Mouse (Mus musculus) testis, adult 2 months (tissue): Measurements from ENCODE around the gene Cbfb. TPM values are rescaled to one million over a fixed set of nuclear protein-coding genes. Genes with fewer than 3 reads are reported as not detected.
"Not testable (repeated sequence)": the region's sequence is repeated elsewhere in the genome, so short reads cannot be mapped to it uniquely, and the experiment has no call there.

Source experiments
- H3K27ac ChIP-seq: fragments of 200-500 bp; 2 replicates; pipeline ENCODE4 v1.5.1; 2012; ENCODE audit warnings: low read depth, low read length; ENCODE audit not compliant: control insufficient read depth, insufficient read depth
- H3K27me3 ChIP-seq: fragments of 200-500 bp; 2 replicates; pipeline ENCODE4 v1.6.1; 2012; ENCODE audit warnings: mild to moderate bottlenecking, low read length, moderate library complexity; ENCODE audit not compliant: control insufficient read depth, insufficient read depth
- H3K36me3 ChIP-seq: fragments of 200-500 bp; 2 replicates; pipeline ENCODE4 v1.6.1; 2012; ENCODE audit warnings: mild to moderate bottlenecking, low read length; ENCODE audit not compliant: control insufficient read depth, insufficient read depth
- H3K4me1 ChIP-seq: fragments of 200-500 bp; 2 replicates; pipeline ENCODE4 v1.6.1; 2012; ENCODE audit warnings: low read length; ENCODE audit not compliant: control insufficient read depth, insufficient read depth
- H3K4me3 ChIP-seq: fragments of 200-500 bp; 2 replicates; pipeline ENCODE4 v1.5.1; 2012; ENCODE audit warnings: low read depth, mild to moderate bottlenecking, low read length, moderate library complexity, mixed read lengths; ENCODE audit not compliant: control insufficient read depth
- CTCF ChIP-seq: fragments of 200-500 bp; IDR thresholded peaks from 2 replicates; pipeline ENCODE4 v1.5.1; 2012; ENCODE audit warnings: low read depth, mild to moderate bottlenecking, inconsistent platforms, low read length, moderate library complexity; ENCODE audit not compliant: control insufficient read depth, insufficient read depth, insufficient replicate concordance
- POLR2A ChIP-seq: fragments of 200-500 bp; IDR thresholded peaks from 2 replicates; pipeline ENCODE4 v1.6.1; 2012; ENCODE audit warnings: low read depth, mild to moderate bottlenecking, inconsistent platforms, low read length, moderate library complexity; ENCODE audit not compliant: control insufficient read depth
- polyA plus RNA-seq: library from polyadenylated mRNA; depleted of rRNA; stranded (reverse); fragments of >200 nt; gene quantifications from 2 replicates; pipeline ENCODE4 v1.2.3, GENCODE M21; 2012

The Cbfb gene
- polyA plus RNA-seq, 1 experiment: 7.0 TPM

DNA sequence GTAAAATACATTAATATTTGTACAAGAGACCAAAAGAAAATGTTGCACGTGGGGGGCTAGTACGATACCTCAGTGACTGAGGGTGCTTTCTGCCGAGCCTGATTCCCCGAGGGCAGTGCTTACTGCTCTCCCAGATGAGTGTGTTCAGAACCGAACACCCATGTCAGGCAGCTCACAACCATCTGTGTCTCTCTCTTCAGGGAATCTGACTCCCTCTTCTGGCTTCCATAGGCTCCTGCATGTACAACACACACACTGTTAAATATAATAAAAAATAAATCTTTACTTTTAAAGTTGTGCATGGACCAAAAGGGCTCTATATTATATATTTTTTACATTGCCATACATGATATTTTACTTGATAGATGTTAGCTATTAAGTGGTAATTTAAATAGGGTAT lies 43.6 kb downstream of the Cbfb start:
- H3K4me3 ChIP-seq: no peak overlapping the region
- no peaks in the 10 kb centered on the region for H3K36me3 ChIP-seq
- H3K4me1 ChIP-seq: no peaks in the 10 kb centered on the region
- no peak overlapping the region for H3K27ac ChIP-seq
- no peaks in the 10 kb centered on the region for H3K27me3 ChIP-seq
- TF ChIP-seq POLR2A: no peak
- TF ChIP-seq CTCF: no peak

DNA sequence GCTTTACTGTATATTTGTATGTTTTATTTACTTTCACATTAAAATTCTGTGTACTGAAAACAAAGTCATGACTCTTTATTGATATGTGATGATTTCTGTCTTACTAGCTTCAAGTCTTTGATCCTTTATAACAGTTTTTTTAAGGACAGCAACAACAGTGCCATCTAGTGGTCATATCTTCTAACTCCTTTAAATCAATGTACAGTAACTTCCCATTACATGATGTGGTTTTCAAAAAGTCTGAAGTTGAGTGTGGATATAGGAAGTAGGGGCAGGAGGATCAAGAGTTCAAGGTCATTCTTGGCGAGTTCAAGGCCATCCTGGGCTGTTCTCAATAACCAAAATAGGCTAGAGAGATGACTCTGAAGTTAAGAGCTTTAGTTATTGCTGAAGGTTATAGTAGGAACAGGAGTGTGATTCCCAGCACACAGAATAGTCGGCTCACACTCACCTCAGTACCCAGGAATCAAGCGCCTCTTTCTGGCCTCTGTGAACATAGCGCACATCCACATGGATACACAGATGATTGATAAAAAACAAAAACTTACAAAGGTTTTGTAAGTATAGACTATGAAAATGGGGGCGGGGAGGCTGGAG lies 47.5 kb downstream of the Cbfb start:
- Histone ChIP-seq H3K4me3 (no peak overlapping the region), H3K36me3 (no peaks in the 10 kb centered on the region), H3K27ac (no peak overlapping the region), H3K27me3 (no peaks in the 10 kb centered on the region), H3K4me1 (no peaks in the 10 kb centered on the region)
- TF ChIP-seq POLR2A (no peak), CTCF (peak; percentile 19; the same call in 1 of the 2 replicates)

DNA sequence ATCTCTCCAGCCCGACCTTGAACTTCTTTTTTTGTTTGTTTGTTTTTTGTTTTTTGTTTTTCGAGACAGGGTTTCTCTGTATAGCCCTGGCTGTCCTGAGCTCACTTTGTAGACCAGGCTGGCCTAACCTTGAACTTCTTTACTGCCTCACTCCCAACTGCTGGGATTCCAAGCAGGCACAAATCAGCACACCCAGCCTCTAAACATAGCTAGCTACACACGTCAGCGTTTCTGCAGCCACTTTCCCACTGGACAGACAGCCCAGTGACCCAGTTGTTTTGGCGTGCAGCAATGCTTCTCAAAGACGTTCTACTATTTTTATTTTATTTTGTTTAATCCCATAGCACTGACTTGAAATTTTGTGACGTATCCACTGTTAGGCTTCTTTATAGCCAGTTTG lies 53.4 kb downstream of the Cbfb start:
- no peak for TF ChIP-seq CTCF
- Histone ChIP-seq H3K4me3 (no peak overlapping the region), H3K27ac (no peak overlapping the region), H3K27me3 (no peaks in the 10 kb centered on the region), H3K36me3 (no peaks in the 10 kb centered on the region), H3K4me1 (peaks cover 6% of the 10 kb centered on the region)

DNA sequence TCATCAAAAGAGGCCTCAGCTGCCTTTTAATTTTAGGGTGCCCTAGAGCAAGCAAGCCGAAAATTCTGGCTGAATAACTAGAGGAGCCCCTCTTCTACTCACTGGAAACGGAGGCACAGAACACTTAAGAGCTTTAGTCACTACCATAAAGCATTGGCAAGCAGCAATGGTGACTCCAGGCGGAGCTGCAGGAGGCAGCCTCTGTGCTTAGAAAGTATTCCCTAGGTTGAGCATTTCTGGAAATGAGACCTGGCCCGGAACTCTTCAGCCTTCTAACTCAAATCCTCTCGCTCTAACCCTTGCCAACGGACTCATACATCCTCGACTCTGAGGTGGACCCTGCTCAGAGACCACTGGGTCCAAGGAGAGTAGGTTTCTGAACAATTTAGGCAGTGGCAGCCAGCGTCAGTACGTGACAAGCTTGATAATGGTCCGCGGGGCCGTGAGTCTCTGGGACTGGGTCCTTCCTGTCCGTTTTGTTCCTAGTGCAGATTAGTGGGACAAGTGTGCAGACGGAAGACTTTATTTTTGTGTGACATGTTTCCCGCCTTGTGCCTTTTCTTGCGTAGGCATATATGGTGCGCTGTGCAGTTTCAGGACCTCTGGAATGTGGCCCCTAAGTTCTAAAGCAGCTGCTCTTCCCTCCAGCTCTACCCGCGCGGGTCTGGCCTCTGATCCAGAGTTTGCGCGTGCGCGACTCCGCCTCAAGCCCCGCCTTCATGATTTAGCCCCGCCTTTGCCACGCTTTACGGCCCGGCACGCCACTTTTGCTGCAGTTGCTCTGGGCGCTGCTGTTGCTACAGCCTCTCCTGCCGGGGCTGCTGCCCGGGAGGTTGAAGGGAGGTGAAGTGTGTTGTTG lies 54.2 kb downstream of the Cbfb start, which contains the start of gene D230025D16Rik:
Gene D230025D16Rik, plus strand, starts transcription at position 733 of the 859 bp plus-strand sequence.
- H3K36me3 ChIP-seq: no peaks in the 10 kb centered on the region
- H3K4me3 ChIP-seq: peak within 1 kb of the TSS; percentile 82
- H3K4me1 ChIP-seq: peaks cover 6% of the 10 kb centered on the region
- no peaks in the 10 kb centered on the region for H3K27me3 ChIP-seq
- peak within 1 kb of the TSS; percentile 79 for H3K27ac ChIP-seq
- no peak for TF ChIP-seq CTCF
- peak; percentile 89 for TF ChIP-seq POLR2A

DNA sequence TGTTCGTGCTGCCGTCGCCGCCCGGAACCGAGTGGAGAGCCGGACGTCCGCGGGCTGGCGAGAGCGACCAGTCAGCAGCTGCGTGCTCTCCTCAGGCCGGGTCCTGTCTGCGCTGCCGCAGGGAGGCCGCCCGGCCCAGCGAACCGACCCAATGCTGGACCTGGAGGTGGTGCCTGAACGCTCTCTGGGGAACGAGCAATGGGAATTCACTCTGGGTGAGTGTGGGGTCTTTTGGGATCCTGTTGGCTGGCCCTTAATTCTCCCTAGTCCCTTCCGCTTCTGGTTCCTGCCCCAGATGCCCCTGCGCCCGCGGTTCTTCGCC lies 54.8 kb downstream of the Cbfb start:
- no peak for TF ChIP-seq POLR2A
- no peak for TF ChIP-seq CTCF
- Histone ChIP-seq H3K36me3 (no peaks in the 10 kb centered on the region), H3K4me1 (peaks cover 6% of the 10 kb centered on the region), H3K27ac (peak overlapping the region; percentile 45), H3K4me3 (peak overlapping the region; percentile 82), H3K27me3 (no peaks in the 10 kb centered on the region)

DNA sequence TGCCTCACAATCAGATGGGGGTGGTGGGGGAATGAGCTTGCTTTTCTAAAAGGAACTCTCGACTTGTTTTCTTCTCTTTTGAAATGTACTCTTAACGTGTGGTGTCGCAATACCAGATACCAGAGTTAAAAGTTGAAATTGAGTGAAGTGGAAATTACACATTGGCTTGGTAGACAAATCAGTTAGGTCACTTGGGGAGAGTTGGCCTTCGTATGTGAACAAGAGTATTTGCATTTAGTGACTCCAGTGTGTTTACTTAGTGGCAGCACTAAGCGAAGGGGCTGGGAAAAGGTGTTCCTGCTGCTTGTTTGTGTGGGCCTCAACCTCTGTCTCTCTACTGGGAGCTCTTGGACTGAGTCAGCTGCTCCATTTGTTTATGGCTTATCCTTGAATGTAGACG lies 55.4 kb downstream of the Cbfb start:
- no peaks in the 10 kb centered on the region for H3K27me3 ChIP-seq
- no peak overlapping the region; the same call in 1 of the 2 replicates for H3K4me3 ChIP-seq
- H3K27ac ChIP-seq: no peak overlapping the region
- TF ChIP-seq POLR2A (no peak), CTCF (no peak)
- H3K4me1 ChIP-seq: peaks cover 6% of the 10 kb centered on the region
- no peaks in the 10 kb centered on the region for H3K36me3 ChIP-seq

DNA sequence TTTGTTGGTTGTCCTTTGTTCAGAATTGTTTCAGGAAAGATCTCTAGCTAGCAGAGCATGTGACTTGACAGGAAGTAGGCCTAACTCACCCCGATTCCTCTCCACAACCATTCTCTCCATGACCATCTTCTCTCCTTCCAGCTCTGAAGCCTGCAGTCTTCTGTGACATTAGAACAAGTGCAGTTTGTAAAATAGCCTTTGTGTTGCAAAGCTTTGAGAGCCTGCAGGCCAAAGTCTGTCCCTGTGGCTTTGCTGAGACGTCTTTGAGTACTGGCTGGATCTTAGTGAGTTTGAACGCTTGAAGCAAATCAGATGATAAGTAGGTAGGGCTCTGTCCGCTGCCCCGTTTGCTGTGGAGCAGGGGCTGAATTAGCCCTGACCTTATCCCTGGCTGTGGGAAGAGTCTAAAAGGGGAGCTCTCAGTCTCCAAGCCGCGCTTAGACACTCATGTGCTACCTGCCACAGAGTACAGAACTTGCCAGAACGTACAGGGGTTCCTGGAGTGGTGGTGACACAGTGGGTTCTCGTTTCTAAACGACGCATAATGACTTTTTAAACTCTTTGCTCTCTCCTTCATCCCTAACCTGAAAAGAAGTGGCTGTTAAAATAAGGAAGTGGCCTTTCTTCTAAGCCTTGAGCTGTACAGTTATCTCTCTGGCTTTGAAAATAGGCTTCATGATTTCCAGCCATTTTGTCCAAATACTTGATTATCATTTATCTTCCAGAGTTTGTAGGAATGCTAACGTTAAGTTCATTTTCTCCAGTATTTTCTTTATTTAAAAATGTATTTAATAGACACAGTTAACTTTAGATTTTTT lies 61.2 kb downstream of the Cbfb start:
- no peaks in the 10 kb centered on the region for H3K27me3 ChIP-seq
- peaks cover 2% of the 10 kb centered on the region for H3K36me3 ChIP-seq
- H3K4me3 ChIP-seq: no peak overlapping the region
- no peak overlapping the region for H3K27ac ChIP-seq
- TF ChIP-seq POLR2A: no peak
- no peak for TF ChIP-seq CTCF
- no peaks in the 10 kb centered on the region for H3K4me1 ChIP-seq

DNA sequence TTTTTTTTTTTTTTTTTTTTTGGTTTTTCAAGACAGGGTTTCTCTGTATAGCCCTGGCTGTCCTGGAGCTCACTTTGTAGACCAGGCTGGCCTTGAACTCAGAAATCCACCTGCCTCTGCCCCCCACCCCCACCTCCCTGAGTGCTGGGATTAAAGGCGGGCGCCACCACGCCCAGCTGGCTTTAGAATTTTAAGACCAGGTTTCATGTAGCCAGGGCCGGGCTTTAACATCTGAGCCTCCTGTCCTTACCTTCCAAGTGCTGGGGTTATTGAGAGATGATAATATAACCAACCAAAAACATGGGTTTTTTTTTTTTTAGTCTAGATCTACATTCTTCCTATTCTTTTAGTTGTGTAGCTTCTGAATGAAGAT lies 61.8 kb downstream of the Cbfb start:
- H3K36me3 ChIP-seq, H3K4me1 ChIP-seq, H3K27ac ChIP-seq, H3K27me3 ChIP-seq, H3K4me3 ChIP-seq: not testable (repeated sequence)
